Mouse (Mus musculus) bone marrow macrophage, adult 2 months (primary cell): ENCODE data around the gene A530032D15Rik.
"Not testable (repeated sequence)": the region's sequence is repeated elsewhere in the genome, so short reads cannot be mapped to it uniquely, and the experiment has no call there.

ENCODE experiments used
- CTCF ChIP-seq: IDR thresholded peaks from 2 replicates; pipeline ENCODE4 v1.5.1; 2012; ENCODE audit warnings: low read depth, mild to moderate bottlenecking, low read length, moderate library complexity
- POLR2A ChIP-seq: IDR thresholded peaks from 2 replicates; pipeline ENCODE4 v1.6.1; 2012; ENCODE audit warnings: mild to moderate bottlenecking, low read depth, low read length, borderline replicate concordance

DNA sequence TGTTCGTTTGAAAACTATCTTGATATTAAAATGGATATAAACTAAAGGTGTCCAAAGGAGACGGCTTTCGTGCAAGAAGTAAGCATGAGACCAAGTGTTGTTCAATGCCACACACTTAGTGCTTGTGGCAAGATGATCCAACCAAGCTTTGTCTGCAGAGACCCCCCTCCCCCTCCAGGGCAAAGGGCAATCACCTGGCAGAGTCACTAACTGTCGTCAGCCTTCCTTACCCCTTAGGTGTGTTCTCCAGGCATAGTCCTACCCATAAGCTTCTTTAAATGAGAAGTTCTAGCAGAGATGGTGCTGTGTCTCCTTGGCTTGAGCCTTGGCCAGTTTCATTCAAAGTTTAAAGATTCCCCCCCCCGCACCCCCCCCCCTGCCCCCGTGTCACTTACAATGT, 7.9 kb upstream of the A530032D15Rik start:
- not testable (repeated sequence) for TF ChIP-seq POLR2A, CTCF
